Mouse (Mus musculus): ENCODE measurements around the gene Sh2d7. TPM values are rescaled to one million over a fixed set of nuclear protein-coding genes. Genes with fewer than 3 reads are reported as not detected.

The Sh2d7 gene
- polyA plus RNA-seq, 1 experiment from 2014 or later = not detected

Other genes with a start within 250 kb of the Sh2d7 start
- gene Dmxl2, start 37.4 kb upstream of the Sh2d7 start, polyA plus RNA-seq (2018) = 11.7 to 18.8 TPM (median 14.4 TPM) in 3 replicates
- 2.2 to 2.4 TPM (median 2.3 TPM) in 3 replicates for gene Cib2, start 21.2 kb downstream of the Sh2d7 start, polyA plus RNA-seq (2018)
- gene Idh3a, start 47.4 kb downstream of the Sh2d7 start, polyA plus RNA-seq (2018) = 15.2 to 61.4 TPM (median 20.5 TPM) in 3 replicates
- gene Acsbg1, start 122.9 kb downstream of the Sh2d7 start, polyA plus RNA-seq (2018) = not detected in 3 replicates
- gene Dnaja4, start 159.9 kb downstream of the Sh2d7 start, polyA plus RNA-seq (2018) = 0.11 to 0.69 TPM (median 0.31 TPM) in 3 replicates
- 42.4 to 61.6 TPM (median 42.5 TPM) in 3 replicates for gene Wdr61, start 195.5 kb downstream of the Sh2d7 start, polyA plus RNA-seq (2018)
- not detected in 3 replicates for gene Crabp1, start 225.8 kb downstream of the Sh2d7 start, polyA plus RNA-seq (2018)